Mouse (Mus musculus) kidney, embryonic 15.5 days (tissue): ENCODE measurements at regions not wholly inside any gene's neighbourhood (a gene's known extent, or its start where the extent isn't known, plus 50 kb on each side); places are given as distances from the start of the nearest gene placed in this dataset.

Experiments used
- ATAC-seq: fragments of 200-750 bp; cut with Nextera tagmentation; replicated peaks from 2 replicates; pipeline ENCODE4 v1.8.0; 2017; ENCODE audit warnings: moderate TSS enrichment; ENCODE audit not compliant: low FRiP score
- H3K27ac ChIP-seq: fragments of 300-500 bp; sonication (generic); 2 replicates; pipeline ENCODE4 v1.5.1; 2015; ENCODE audit warnings: mild to moderate bottlenecking, inconsistent platforms
- H3K27me3 ChIP-seq: fragments of 300-500 bp; sonication (generic); 2 replicates; pipeline ENCODE4 v1.6.1; 2015; ENCODE audit warnings: inconsistent platforms
- H3K36me3 ChIP-seq: fragments of 300-500 bp; sonication (generic); 2 replicates; pipeline ENCODE4 v1.6.1; 2015; ENCODE audit warnings: inconsistent platforms
- H3K4me1 ChIP-seq: fragments of 300-500 bp; sonication (generic); 2 replicates; pipeline ENCODE4 v1.6.1; 2015; ENCODE audit warnings: inconsistent platforms
- H3K4me2 ChIP-seq: fragments of 300-500 bp; sonication (generic); 2 replicates; pipeline ENCODE4 v1.6.1; 2015; ENCODE audit warnings: moderate library complexity, mild to moderate bottlenecking, inconsistent platforms
- H3K4me3 ChIP-seq: fragments of 300-500 bp; sonication (generic); replicated peaks from 2 replicates; pipeline ENCODE4 v1.5.1; 2015; ENCODE audit warnings: mild to moderate bottlenecking, inconsistent platforms
- H3K9ac ChIP-seq: fragments of 300-500 bp; sonication (generic); 2 replicates; pipeline ENCODE4 v1.6.1; 2015; ENCODE audit warnings: mild to moderate bottlenecking, inconsistent platforms
- H3K9me3 ChIP-seq: fragments of 300-500 bp; sonication (generic); replicated peaks from 2 replicates; pipeline ENCODE4 v1.6.1; 2016; ENCODE audit warnings: inconsistent platforms
- WGBS: fragments of 180-500 bp; shearing (Covaris S2); methylation state at CpG from one replicate; pipeline ENCODE4 v1.1.7; 2015; ENCODE audit warnings: mixed read lengths; 5-methylcytosine and 5-hydroxymethylcytosine counted together

DNA sequence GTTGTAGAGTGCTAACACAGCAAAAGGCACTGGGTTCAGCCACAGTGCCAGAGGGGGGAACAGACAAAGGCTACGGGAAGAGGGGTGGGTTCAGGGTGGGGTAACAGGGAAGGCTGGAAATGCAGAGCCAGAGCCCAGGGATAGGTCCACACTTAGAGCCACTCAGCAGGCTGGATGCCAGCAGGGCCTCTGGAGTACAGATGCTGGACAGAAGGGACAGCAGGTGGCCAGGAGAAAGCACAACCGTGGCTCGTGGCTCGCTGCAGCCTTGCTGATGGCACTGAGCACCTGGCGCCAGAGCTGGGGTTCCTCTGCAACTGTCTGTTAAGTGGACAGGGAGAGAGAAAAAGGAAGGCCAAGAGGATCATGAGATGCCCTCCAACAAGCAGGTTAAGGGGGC lies 174.2 kb downstream of the Mroh4 start:
- H3K9me3 ChIP-seq: no peaks in the 10 kb centered on the region
- H3K27me3 ChIP-seq: no peaks in the 10 kb centered on the region
- H3K4me2 ChIP-seq: no peak overlapping the region
- no peak overlapping the region for H3K4me3 ChIP-seq
- H3K9ac ChIP-seq: no peak overlapping the region
- no peaks in the 10 kb centered on the region for H3K36me3 ChIP-seq
- no peak overlapping the region for H3K27ac ChIP-seq
- H3K4me1 ChIP-seq: no peaks in the 10 kb centered on the region
- WGBS: 74% methylated on average over 5 of the region's 5 CpGs
- no peak for ATAC-seq

DNA sequence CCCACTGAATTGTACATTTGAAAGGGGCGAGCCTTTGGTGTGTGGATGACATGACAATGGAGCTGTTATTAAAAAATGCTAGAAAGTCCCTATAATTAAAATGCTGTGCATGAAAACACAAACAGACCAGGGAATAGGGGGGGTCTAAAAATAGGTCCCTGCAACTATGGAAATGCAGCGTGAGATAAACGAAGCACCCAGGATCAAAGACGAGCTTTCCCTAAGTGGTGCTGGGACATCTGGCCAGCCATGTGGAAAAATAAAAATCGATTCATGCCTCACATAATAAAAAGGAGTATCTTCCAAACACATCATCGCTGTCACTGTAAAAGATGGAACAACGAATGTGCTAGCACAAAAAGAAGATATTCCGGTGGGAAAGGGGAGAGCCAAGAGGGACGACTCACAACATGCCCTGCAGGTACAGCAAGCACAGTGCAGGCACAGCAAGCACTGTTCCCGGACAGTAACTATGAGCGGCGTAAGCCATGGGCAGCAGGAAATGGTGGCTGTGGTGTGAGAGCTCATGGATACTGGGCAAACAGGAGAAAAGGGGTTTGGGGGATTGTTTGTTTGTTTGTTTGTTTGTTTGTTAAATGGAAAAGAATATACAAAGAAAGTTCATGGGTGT lies 176.7 kb downstream of the Mroh4 start:
- no peaks in the 10 kb centered on the region for H3K9me3 ChIP-seq
- H3K27ac ChIP-seq: no peak overlapping the region
- ATAC-seq: no peak
- no peak overlapping the region for H3K9ac ChIP-seq
- no peaks in the 10 kb centered on the region for H3K27me3 ChIP-seq
- H3K4me2 ChIP-seq: no peak overlapping the region
- H3K36me3 ChIP-seq: no peaks in the 10 kb centered on the region
- WGBS: 86% methylated on average over 12 of the region's 12 CpGs
- no peaks in the 10 kb centered on the region for H3K4me1 ChIP-seq
- no peak overlapping the region for H3K4me3 ChIP-seq

GRCm38 (mm10) chr15:74458940-74459339 lies 177.2 kb downstream of the Mroh4 start:
- Histone ChIP-seq H3K9ac (no peak overlapping the region), H3K4me2 (no peak overlapping the region), H3K36me3 (no peaks in the 10 kb centered on the region), H3K27ac (no peak overlapping the region), H3K27me3 (no peaks in the 10 kb centered on the region), H3K4me1 (no peaks in the 10 kb centered on the region), H3K4me3 (no peak overlapping the region), H3K9me3 (no peaks in the 10 kb centered on the region)
- ATAC-seq: no peak
- WGBS: 89% methylated on average over 9 of the region's 9 CpGs

- 83% methylated on average over 3 of the region's 3 CpGs for WGBS
- Histone ChIP-seq H3K4me2 (no peak overlapping the region), H3K9ac (no peak overlapping the region), H3K4me1 (no peaks in the 10 kb centered on the region), H3K9me3 (no peaks in the 10 kb centered on the region), H3K27ac (no peak overlapping the region), H3K36me3 (no peaks in the 10 kb centered on the region), H3K4me3 (no peak overlapping the region), H3K27me3 (no peaks in the 10 kb centered on the region)
- no peak for ATAC-seq
These were observed 178.2 kb downstream of the Mroh4 start for GRCm38 (mm10) chr15:74457965-74458364.

GRCm38 (mm10) chr15:74456675-74457040 lies 179.5 kb downstream of the Mroh4 start:
- Histone ChIP-seq H3K4me2 (no peak overlapping the region), H3K4me3 (no peak overlapping the region), H3K4me1 (no peaks in the 10 kb centered on the region), H3K27me3 (no peaks in the 10 kb centered on the region), H3K9ac (no peak overlapping the region), H3K9me3 (no peaks in the 10 kb centered on the region), H3K36me3 (no peaks in the 10 kb centered on the region), H3K27ac (no peak overlapping the region)
- WGBS: 77% methylated on average over 6 of the region's 6 CpGs
- ATAC-seq: no peak

DNA sequence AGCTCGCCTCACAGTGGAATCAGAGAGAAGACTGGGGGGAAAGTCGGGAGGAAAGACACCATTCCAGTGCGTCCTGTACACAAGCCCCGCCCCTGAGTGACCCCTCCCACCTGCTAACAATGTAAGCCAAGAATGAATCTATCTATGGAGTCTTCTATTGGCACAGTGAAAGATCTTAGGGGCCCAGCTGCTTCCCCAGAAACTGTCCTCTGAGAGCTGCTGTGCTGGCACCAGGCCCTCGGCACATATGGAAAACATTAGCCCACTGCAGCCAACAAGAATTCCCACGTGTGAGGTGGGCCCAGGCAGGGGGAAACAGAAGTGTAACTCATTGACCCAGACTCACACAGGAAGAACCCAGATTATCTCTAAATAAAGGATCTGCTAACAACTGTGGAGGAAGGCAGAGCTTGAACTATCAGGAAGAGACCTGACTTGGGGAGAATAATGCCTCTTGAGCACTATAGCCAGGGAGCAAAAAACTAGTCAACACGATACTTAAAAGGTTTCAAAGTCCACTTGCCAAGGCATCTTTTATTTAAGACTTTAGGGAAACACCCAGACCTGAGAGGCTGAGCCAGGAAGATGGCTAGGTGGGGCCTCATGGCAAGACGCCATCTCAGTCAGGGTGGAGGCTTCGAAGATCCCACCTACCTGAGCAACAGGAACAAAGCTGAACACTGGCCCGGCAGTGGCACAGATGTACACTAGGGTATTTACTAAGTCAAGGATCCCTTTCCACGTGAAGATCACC lies 180.1 kb downstream of the Mroh4 start:
- Histone ChIP-seq H3K4me3 (no peak overlapping the region), H3K27ac (no peak overlapping the region), H3K9ac (no peak overlapping the region), H3K4me2 (no peak overlapping the region), H3K27me3 (no peaks in the 10 kb centered on the region), H3K9me3 (no peaks in the 10 kb centered on the region), H3K36me3 (no peaks in the 10 kb centered on the region), H3K4me1 (no peaks in the 10 kb centered on the region)
- 65% methylated on average over 11 of the region's 11 CpGs for WGBS
- no peak for ATAC-seq

DNA sequence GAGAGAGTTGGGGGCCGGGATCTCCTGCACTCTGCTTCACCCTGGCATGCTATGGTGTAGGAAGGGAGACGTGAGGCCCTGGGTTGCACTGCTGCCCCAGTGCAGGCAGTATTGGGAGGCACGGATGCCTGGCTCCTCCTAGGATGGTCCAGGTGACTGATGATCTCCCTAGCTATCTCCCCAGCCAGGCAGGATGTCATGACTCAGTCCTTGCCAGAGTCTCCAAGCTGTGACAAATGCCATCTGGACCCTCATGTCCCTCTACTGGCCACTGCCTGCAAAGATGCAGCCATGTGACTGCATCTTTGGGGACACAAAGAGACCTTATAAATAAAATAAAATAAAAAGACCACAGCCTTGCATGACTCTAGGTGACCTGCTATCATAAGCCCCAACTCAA lies 181.6 kb downstream of the Mroh4 start:
- H3K4me3 ChIP-seq: no peak overlapping the region
- H3K4me2 ChIP-seq: no peak overlapping the region
- H3K9me3 ChIP-seq: no peaks in the 10 kb centered on the region
- H3K4me1 ChIP-seq: no peaks in the 10 kb centered on the region
- H3K27ac ChIP-seq: no peak overlapping the region
- H3K36me3 ChIP-seq: no peaks in the 10 kb centered on the region
- ATAC-seq: no peak
- 49% methylated on average over 3 of the region's 3 CpGs for WGBS
- H3K9ac ChIP-seq: no peak overlapping the region
- H3K27me3 ChIP-seq: no peaks in the 10 kb centered on the region

DNA sequence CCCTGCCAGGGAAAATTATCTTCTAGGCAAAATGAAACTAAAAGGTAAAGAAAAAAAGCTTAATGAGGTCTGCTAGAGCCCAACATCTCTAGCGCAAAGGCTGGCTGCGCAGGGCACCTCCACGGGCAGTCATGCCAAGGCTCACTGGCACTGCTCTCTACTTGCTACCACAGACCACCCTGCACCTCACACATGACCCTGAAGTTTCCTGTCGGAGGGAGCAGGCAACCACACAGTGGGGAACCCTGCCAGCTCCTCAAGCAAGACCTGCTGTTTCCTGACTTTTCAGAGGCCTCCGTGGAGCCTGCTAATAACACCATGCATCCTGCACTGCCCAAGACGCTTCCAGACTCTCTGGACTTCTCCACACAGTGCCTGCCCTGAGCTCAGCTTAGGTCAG lies 182.3 kb downstream of the Mroh4 start:
- Histone ChIP-seq H3K4me1 (0 out of 2 replicates have a peak, but pooled peaks cover 4% of the 10 kb centered on the region), H3K9me3 (no peaks in the 10 kb centered on the region), H3K9ac (no peak overlapping the region), H3K27me3 (no peaks in the 10 kb centered on the region), H3K4me2 (no peak overlapping the region), H3K36me3 (no peaks in the 10 kb centered on the region), H3K4me3 (no peak overlapping the region), H3K27ac (no peak overlapping the region)
- 77% methylated on average over 6 of the region's 6 CpGs for WGBS
- ATAC-seq: no peak

DNA sequence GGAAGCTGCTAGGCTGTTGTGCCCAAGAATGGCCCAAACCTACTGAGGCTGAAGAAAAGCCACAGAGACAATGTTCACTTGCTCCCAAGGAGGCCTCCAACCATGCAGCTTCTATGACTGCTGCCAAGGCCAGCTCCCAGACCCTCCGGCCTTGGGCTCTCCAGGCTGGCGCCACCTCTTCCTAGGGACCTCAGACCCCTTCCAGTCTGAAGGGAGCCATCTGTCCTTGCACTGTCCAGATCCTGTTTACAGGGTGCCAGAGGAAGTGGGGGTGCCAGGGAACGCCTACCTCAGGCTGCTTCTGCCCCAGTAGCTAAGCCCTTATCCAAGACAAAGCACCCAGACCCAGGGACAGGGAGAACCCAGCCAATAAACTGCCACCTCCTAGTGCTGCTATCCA lies 183.7 kb downstream of the Mroh4 start:
- Histone ChIP-seq H3K9me3 (no peaks in the 10 kb centered on the region), H3K27ac (no peak overlapping the region), H3K9ac (no peak overlapping the region), H3K27me3 (peaks cover 3% of the 10 kb centered on the region; the same call in 1 of the 2 replicates), H3K4me3 (no peak overlapping the region), H3K4me2 (no peak overlapping the region), H3K4me1 (0 out of 2 replicates have a peak, but pooled peaks cover 4% of the 10 kb centered on the region), H3K36me3 (no peaks in the 10 kb centered on the region)
- no peak for ATAC-seq
- 82% methylated on average over 3 of the region's 3 CpGs for WGBS

- no peaks in the 10 kb centered on the region for H3K4me1 ChIP-seq
- no peaks in the 10 kb centered on the region for H3K9me3 ChIP-seq
- no peaks in the 10 kb centered on the region for H3K36me3 ChIP-seq
- 64% methylated on average over 13 of the region's 13 CpGs for WGBS
- no peak for ATAC-seq
- H3K27me3 ChIP-seq: peaks cover 3% of the 10 kb centered on the region; the same call in 1 of the 2 replicates
- H3K27ac ChIP-seq: no peak overlapping the region
- no peak overlapping the region for H3K4me3 ChIP-seq
- H3K4me2 ChIP-seq: no peak overlapping the region
- H3K9ac ChIP-seq: no peak overlapping the region
These were observed 194.3 kb downstream of the Mroh4 start for GRCm38 (mm10) chr15:74441889-74442288.

GRCm38 (mm10) chr15:74426989-74427388 lies 209.2 kb downstream of the Mroh4 start:
- Histone ChIP-seq H3K27ac (no peak overlapping the region), H3K9me3 (no peaks in the 10 kb centered on the region), H3K36me3 (no peaks in the 10 kb centered on the region), H3K4me2 (no peak overlapping the region), H3K4me1 (no peaks in the 10 kb centered on the region), H3K4me3 (no peak overlapping the region), H3K9ac (no peak overlapping the region), H3K27me3 (no peaks in the 10 kb centered on the region)
- no peak for ATAC-seq
- 87% methylated on average over 6 of the region's 6 CpGs for WGBS

DNA sequence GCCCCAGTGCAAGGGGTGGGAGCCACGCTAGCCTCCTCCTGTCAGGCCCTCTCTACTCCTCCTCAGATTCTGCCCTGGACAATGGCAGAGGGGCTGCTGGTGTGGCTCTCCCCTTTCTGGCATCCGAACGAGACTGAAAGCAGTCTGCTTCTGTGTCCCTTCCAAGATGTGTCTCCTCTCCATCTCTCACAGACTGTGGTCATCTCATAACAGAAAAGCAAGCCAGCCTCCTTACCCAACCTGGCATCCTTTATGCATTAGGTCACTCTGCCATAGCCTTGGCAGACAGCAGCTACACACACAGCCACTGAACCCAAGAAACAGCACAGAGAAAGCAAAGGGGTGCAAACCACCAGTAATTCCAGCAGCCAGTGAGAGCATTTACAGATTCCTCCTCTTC lies 213.2 kb downstream of the Mroh4 start:
- no peak for ATAC-seq
- WGBS: 76% methylated on average over 3 of the region's 3 CpGs

DNA sequence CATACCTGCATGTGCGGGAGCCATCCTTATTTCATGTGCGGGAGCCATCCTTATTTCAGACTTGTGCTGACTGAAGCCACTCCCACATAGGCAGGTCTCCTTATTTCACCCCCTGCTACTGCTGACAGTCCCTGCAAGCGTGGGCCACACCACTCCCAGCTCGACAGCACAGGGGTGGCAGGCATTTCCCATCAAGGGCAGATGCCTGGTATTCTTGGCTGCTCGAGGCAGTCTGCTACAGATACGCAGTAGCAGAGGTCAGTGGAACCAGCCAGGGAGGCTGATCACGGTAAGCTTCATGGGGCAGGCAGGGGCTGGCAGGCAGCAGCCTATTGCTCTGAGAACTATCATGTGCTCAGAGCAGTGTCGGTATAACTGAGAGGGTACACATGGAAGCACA lies 215.6 kb downstream of the Mroh4 start:
- WGBS: 72% methylated on average over 8 of the region's 8 CpGs
- H3K27me3 ChIP-seq: no peaks in the 10 kb centered on the region

More for the DNA sequence above, 213.2 kb downstream of the Mroh4 start:
- Histone ChIP-seq H3K9me3 (no peaks in the 10 kb centered on the region), H3K9ac (no peak overlapping the region), H3K4me2 (no peak overlapping the region), H3K27ac (no peak overlapping the region), H3K36me3 (no peaks in the 10 kb centered on the region), H3K27me3 (no peaks in the 10 kb centered on the region), H3K4me3 (no peak overlapping the region), H3K4me1 (no peaks in the 10 kb centered on the region)

More for the DNA sequence above, 215.6 kb downstream of the Mroh4 start:
- Histone ChIP-seq H3K4me2 (no peak overlapping the region), H3K4me3 (no peak overlapping the region), H3K4me1 (no peaks in the 10 kb centered on the region), H3K36me3 (no peaks in the 10 kb centered on the region), H3K27ac (no peak overlapping the region), H3K9ac (no peak overlapping the region), H3K9me3 (no peaks in the 10 kb centered on the region)
- ATAC-seq: no peak
